Mouse (Mus musculus) MEL (cell line): ENCODE results near the gene Gprin2. TPM values are rescaled to one million over a fixed set of nuclear protein-coding genes. Genes with fewer than 3 reads are reported as not detected.

Experiments
- DNase-seq: peaks from one replicate; pipeline ENCODE4 v3.0.0; 2011; ENCODE audit warnings: low read depth, low spot score
- H3K27ac ChIP-seq: 2 replicates; pipeline ENCODE4 v1.5.1; 2012; ENCODE audit warnings: low read depth, mild to moderate bottlenecking, control low read depth, low read length, moderate library complexity; ENCODE audit not compliant: control insufficient read depth
- H3K27me3 ChIP-seq, 2 experiments: fragments of 150-350 bp in 1 of 2; sonication (generic) in 1 of 2; 2 replicates each; pipeline ENCODE4 v1.6.1; 2012; ENCODE audit warnings: low read length in 2 of 2, mild to moderate bottlenecking in 2 of 2, improper control_type of control experiment in 1 of 2, moderate library complexity in 1 of 2; ENCODE audit not compliant: insufficient read depth in 2 of 2, control insufficient read depth in 1 of 2
- H3K36me3 ChIP-seq, 2 experiments: 2 replicates each; pipeline ENCODE4 v1.6.1; 2012 to 2014; ENCODE audit warnings: low read length in 2 of 2, improper control_type of control experiment in 1 of 2, inconsistent platforms in 1 of 2, mild to moderate bottlenecking in 1 of 2; ENCODE audit not compliant: insufficient read depth in 2 of 2, control insufficient read depth in 1 of 2
- H3K4me1 ChIP-seq, 2 experiments: fragments of 150-350 bp in 1 of 2; sonication (generic) in 1 of 2; 2 replicates each; pipeline ENCODE4 v1.6.1; 2012; ENCODE audit warnings: low read length in 2 of 2, improper control_type of control experiment in 1 of 2, mild to moderate bottlenecking in 1 of 2; ENCODE audit not compliant: insufficient read depth in 2 of 2, control insufficient read depth in 1 of 2
- H3K4me3 ChIP-seq, 2 experiments: fragments of 150-350 bp in 1 of 2; sonication (generic) in 1 of 2; 2 replicates each; pipeline ENCODE4 v1.5.1; 2012; ENCODE audit warnings: low read depth in 2 of 2, low read length in 2 of 2, mild to moderate bottlenecking in 2 of 2, moderate library complexity in 2 of 2, control low read depth in 1 of 2, improper control_type of control experiment in 1 of 2; ENCODE audit not compliant: control insufficient read depth in 1 of 2, insufficient read depth in 1 of 2
- H3K79me2 ChIP-seq: 2 replicates; pipeline ENCODE4 v1.6.1; 2012; ENCODE audit warnings: mild to moderate bottlenecking, low read length, moderate library complexity; ENCODE audit not compliant: control insufficient read depth, poor library complexity, insufficient read depth
- H3K9ac ChIP-seq: 2 replicates; pipeline ENCODE4 v1.6.1; 2012; ENCODE audit warnings: low read depth, mild to moderate bottlenecking, control low read depth, low read length, moderate library complexity; ENCODE audit not compliant: control insufficient read depth, poor library complexity, severe bottlenecking
- H3K9me3 ChIP-seq: fragments of 150-350 bp; sonication (generic); replicated peaks from 2 replicates; pipeline ENCODE4 v1.6.1; 2012; ENCODE audit warnings: mild to moderate bottlenecking, low read length, improper control_type of control experiment, moderate library complexity; ENCODE audit not compliant: insufficient read depth
- BHLHE40 ChIP-seq: IDR thresholded peaks from 2 replicates; pipeline ENCODE4 v1.6.1; 2012; ENCODE audit warnings: low read depth, mild to moderate bottlenecking, inconsistent platforms, low read length, improper control_type of control experiment, borderline replicate concordance
- CHD1 ChIP-seq: IDR thresholded peaks from 2 replicates; pipeline ENCODE4 v1.6.1; 2012; ENCODE audit warnings: low read depth, mild to moderate bottlenecking, inconsistent platforms, low read length, improper control_type of control experiment
- CTCF ChIP-seq, 3 experiments: IDR thresholded peaks in 2 of 3; conservative IDR thresholded peaks in 1 of 3; 2 replicates each; pipeline ENCODE4 v1.5.1; 2011 to 2012; ENCODE audit warnings: low read length in 3 of 3, low read depth in 2 of 3, mild to moderate bottlenecking in 2 of 3, improper control_type of control experiment in 1 of 3, inconsistent platforms in 1 of 3, mixed read lengths in 1 of 3, moderate library complexity in 1 of 3; ENCODE audit not compliant: control insufficient read depth in 1 of 3, insufficient read depth in 1 of 3, poor library complexity in 1 of 3, severe bottlenecking in 1 of 3
- E2F4 ChIP-seq: IDR thresholded peaks from 2 replicates; pipeline ENCODE4 v1.6.1; 2011; ENCODE audit warnings: low read depth, low read length, improper control_type of control experiment, borderline replicate concordance
- EP300 ChIP-seq, 2 experiments: IDR thresholded peaks; 2 replicates each; pipeline ENCODE4 v1.6.1; 2011; ENCODE audit warnings: improper control_type of control experiment in 2 of 2, low read length in 2 of 2, low read depth in 1 of 2, mild to moderate bottlenecking in 1 of 2
- GABPA ChIP-seq: IDR thresholded peaks from 2 replicates; pipeline ENCODE4 v1.6.1; 2012; ENCODE audit warnings: low read depth, mild to moderate bottlenecking, inconsistent platforms, low read length, improper control_type of control experiment, moderate library complexity
- MAX ChIP-seq: IDR thresholded peaks from 2 replicates; pipeline ENCODE4 v1.6.1; 2011; ENCODE audit warnings: low read length, improper control_type of control experiment
- MXI1 ChIP-seq: IDR thresholded peaks from 2 replicates; pipeline ENCODE4 v1.6.1; 2011; ENCODE audit warnings: mild to moderate bottlenecking, low read depth, low read length, improper control_type of control experiment
- MYB ChIP-seq: IDR thresholded peaks from 2 replicates; pipeline ENCODE4 v1.6.1; 2011; ENCODE audit warnings: mild to moderate bottlenecking, low read depth, low read length, improper control_type of control experiment
- NELFE ChIP-seq: IDR thresholded peaks from 2 replicates; pipeline ENCODE4 v1.6.1; 2011; ENCODE audit warnings: low read depth, low read length, improper control_type of control experiment
- POLR2AphosphoS2 ChIP-seq: IDR thresholded peaks from 2 replicates; pipeline ENCODE4 v1.6.1; 2011; ENCODE audit warnings: low read length, improper control_type of control experiment
- RAD21 ChIP-seq: IDR thresholded peaks from 2 replicates; pipeline ENCODE4 v1.6.1; 2011; ENCODE audit warnings: mild to moderate bottlenecking, low read depth, low read length, improper control_type of control experiment
- TAL1 ChIP-seq: IDR thresholded peaks from 2 replicates; pipeline ENCODE4 v1.6.1; 2012; ENCODE audit warnings: mild to moderate bottlenecking, inconsistent platforms, low read length, moderate library complexity, mixed read lengths
- TCF12 ChIP-seq: IDR thresholded peaks from 2 replicates; pipeline ENCODE4 v1.6.1; 2014; ENCODE audit warnings: low read depth, mild to moderate bottlenecking, inconsistent platforms, low read length, improper control_type of control experiment, moderate library complexity
- USF1 ChIP-seq: IDR thresholded peaks from 2 replicates; pipeline ENCODE4 v1.6.1; 2014; ENCODE audit warnings: low read depth, mild to moderate bottlenecking, inconsistent platforms, low read length, improper control_type of control experiment, moderate library complexity
- USF2 ChIP-seq, 2 experiments: IDR thresholded peaks; 2 replicates each; pipeline ENCODE4 v1.6.1; 2011 to 2012; ENCODE audit warnings: improper control_type of control experiment in 2 of 2, low read length in 2 of 2, borderline replicate concordance in 1 of 2, inconsistent platforms in 1 of 2, low read depth in 1 of 2, mild to moderate bottlenecking in 1 of 2; ENCODE audit not compliant: insufficient read depth in 1 of 2
- ZKSCAN1 ChIP-seq: IDR thresholded peaks from 2 replicates; pipeline ENCODE4 v1.6.1; 2012; ENCODE audit warnings: low read depth, mild to moderate bottlenecking, inconsistent platforms, low read length, improper control_type of control experiment, moderate library complexity
- ZNF384 ChIP-seq: IDR thresholded peaks from 2 replicates; pipeline ENCODE4 v1.6.1; 2012; ENCODE audit warnings: low read depth, mild to moderate bottlenecking, inconsistent platforms, low read length, improper control_type of control experiment
- polyA plus RNA-seq, 2 experiments: library from polyadenylated mRNA; stranded (reverse) in 1 of 2; unstranded in 1 of 2; fragments of >175 nt in 1 of 2; fragments of >200 nt in 1 of 2; gene quantifications; 2 replicates each; pipeline versions ENCODE4 v1.2.1 to v1.2.4; 2012; ENCODE audit warnings: low replicate concordance in 2 of 2, low read depth in 1 of 2; ENCODE audit not compliant: insufficient read length in 2 of 2, insufficient read depth in 1 of 2, missing spikeins in 1 of 2
- total RNA-seq: library from RNA; depleted of rRNA; stranded (reverse); fragments of 300-350 nt; gene quantifications from 2 replicates; pipeline ENCODE4 v1.2.3, GENCODE M21; 2012

The Gprin2 gene
- total and polyA plus RNA-seq, 3 experiments, result under 0.01 to 0.01 TPM; not detected in 1

DNA sequence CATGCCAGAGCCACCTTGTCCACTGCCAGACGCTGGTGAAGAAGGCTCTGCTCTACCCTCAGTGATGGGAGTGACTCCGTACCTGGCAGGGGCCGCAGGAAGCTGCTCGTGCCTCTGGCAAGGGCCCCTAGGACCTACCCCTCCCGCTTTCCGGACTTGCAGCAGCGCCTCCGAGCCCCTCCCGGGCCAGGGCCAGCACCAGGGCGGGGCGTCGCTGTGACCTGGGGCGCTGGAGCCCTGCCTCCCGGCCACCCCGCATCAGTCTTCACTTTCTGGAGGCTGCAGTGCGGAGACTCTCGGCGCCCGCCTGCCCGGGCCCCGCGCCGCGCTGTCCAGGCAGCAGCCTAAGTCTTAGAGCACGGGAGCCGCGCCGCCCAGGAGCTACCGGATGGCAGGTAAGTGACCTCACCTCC, 18.3 kb upstream of the Gprin2 start:
- no peak overlapping the region for H3K4me3 ChIP-seq
- TF ChIP-seq NELFE, result no peak
- TF ChIP-seq, all 39 proteins: peak for 0
- Histone ChIP-seq H3K79me2 (no peaks in the 10 kb centered on the region), H3K9ac (no peak overlapping the region), H3K27ac (no peak overlapping the region), H3K27me3 (no peaks in the 10 kb centered on the region), H3K9me3 (no peaks in the 10 kb centered on the region), H3K4me1 (no peaks in the 10 kb centered on the region), H3K36me3 (no peaks in the 10 kb centered on the region)
- DNase-seq, result no peak

DNA sequence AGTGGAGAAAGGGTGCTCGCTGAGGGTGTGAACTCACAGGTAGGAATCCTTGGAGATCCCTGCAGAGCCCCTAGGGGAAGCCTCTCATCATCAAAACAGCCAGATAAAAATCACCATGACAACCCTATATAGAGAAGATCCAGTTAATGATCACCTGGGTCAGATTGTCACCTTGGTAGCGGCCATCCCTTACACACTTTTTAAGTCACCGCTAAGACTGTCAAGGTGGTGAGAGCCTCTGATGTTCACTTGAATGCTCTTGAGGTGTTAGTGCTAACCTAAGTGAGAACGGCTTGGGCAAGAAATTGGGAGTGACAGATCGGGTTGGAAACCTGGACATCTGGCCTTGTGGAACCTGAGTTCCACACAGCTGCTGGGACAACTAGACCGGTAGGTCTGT, 17.8 kb upstream of the Gprin2 start, which contains the start of gene Syt15:
Gene Syt15, plus strand, starts transcription at position 301 of the 400 bp plus-strand sequence.
- Histone ChIP-seq H3K36me3 (no peaks in the 10 kb centered on the region), H3K4me1 (no peaks in the 10 kb centered on the region), H3K27ac (no peak within 1 kb of the TSS), H3K9ac (no peak within 1 kb of the TSS), H3K4me3 (no peak within 1 kb of the TSS), H3K79me2 (no peaks in the 10 kb centered on the region), H3K27me3 (no peaks in the 10 kb centered on the region), H3K9me3 (no peaks in the 10 kb centered on the region)
- no peak for DNase-seq
- TF ChIP-seq ZKSCAN1, result no peak
- no peak for TF ChIP-seq USF2 (IDR thresholded peaks at IDR 0.05; ENCODE audit: borderline replicate concordance in 1 of 2, insufficient read depth in 1 of 2, low read depth in 1 of 2, low read length in 2 of 2)
- TF ChIP-seq MAX, result no peak
- no peak for TF ChIP-seq ZNF384
- no peak for TF ChIP-seq RAD21

DNA sequence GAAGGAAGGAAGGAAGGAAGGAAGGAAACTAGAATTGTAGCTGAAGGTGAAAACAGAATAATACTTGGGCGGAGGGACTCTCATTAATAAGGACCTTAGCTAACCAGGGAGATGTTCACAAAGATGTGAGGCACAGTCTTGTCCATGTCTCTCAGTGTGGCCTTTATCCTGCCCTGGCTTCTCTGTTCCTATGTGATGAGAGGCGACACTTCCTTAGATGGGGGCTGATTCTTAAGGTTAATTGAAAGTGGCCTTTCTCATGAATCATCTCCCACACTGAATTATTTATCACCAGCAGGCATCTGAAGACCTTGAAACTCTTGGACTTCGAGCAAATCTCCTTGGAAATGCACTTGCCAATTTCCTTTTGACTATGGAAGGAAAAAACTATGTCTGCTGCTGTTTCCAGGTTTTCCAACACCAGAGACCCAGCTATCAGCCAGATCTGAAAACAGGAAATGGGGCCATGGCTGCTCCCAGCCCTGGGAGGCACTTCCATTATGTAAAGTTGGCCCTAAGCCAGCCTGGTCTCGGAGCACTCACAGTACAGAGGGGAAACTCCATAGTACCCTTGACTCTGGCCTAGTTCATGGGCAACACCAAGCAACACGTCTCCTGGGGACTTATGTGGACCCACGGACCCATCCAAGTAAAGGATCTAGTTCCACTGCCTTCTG, 14.1 kb upstream of the Gprin2 start:
- TF ChIP-seq BHLHE40 (no peak), GABPA (no peak), USF2 (IDR thresholded peaks at IDR 0.05; ENCODE audit: borderline replicate concordance in 1 of 2, insufficient read depth in 1 of 2, low read depth in 1 of 2, low read length in 2 of 2) (no peak), MXI1 (no peak), TAL1 (no peak), POLR2AphosphoS2 (no peak), MYB (no peak), CTCF (IDR thresholded peaks at IDR 0.05 in 2 of 3, conservative IDR thresholded peaks at IDR 0.05 in 1 of 3; ENCODE audit: control insufficient read depth in 1 of 3, insufficient read depth in 1 of 3, low read depth in 2 of 3, low read length in 3 of 3, poor library complexity in 1 of 3, severe bottlenecking in 1 of 3) (no peak), RAD21 (no peak), E2F4 (no peak), MAX (no peak), TCF12 (no peak), USF1 (no peak), CHD1 (no peak), EP300 (IDR thresholded peaks at IDR 0.05; ENCODE audit: low read depth in 1 of 2, low read length in 2 of 2) (no peak)
- no peak overlapping the region for H3K4me3 ChIP-seq
- no peaks in the 10 kb centered on the region for H3K27me3 ChIP-seq
- H3K27ac ChIP-seq, result no peak overlapping the region
- no peak overlapping the region for H3K9ac ChIP-seq
- no peaks in the 10 kb centered on the region for H3K4me1 ChIP-seq
- H3K9me3 ChIP-seq, result no peaks in the 10 kb centered on the region
- no peak for DNase-seq
- H3K79me2 ChIP-seq, result no peaks in the 10 kb centered on the region
- no peaks in the 10 kb centered on the region for H3K36me3 ChIP-seq
